Mouse (Mus musculus) kidney, postnatal 4 days (tissue): ENCODE measurements around the gene Gm10324.
"Not testable (repeated sequence)": the region's sequence is repeated elsewhere in the genome, so short reads cannot be mapped to it uniquely, and the experiment has no call there.

ENCODE experiments used
- DNase-seq, 2 experiments: peaks; one replicate each; pipeline ENCODE4 v3.0.0; 2021; ENCODE audit warnings: mixed read lengths in 2 of 2

Gm10324 gene

GRCm38 (mm10) chr13:66119247-66119646, at the start of gene Gm10324:
Gm10324 (plus strand) TSS chr13:66119547.
- DNase-seq: not testable (repeated sequence)
